Mouse (Mus musculus) neural tube, embryonic 14.5 days (tissue): Measurements from ENCODE around the gene Ralgps1. TPM values are rescaled to one million over a fixed set of nuclear protein-coding genes. Genes with fewer than 3 reads are reported as not detected.

Source experiments
- ATAC-seq: fragments of 200-750 bp; cut with Nextera tagmentation; 2 replicates; pipeline ENCODE4 v1.8.0; 2017; ENCODE audit warnings: low read depth, mild to moderate bottlenecking, moderate TSS enrichment, moderate library complexity
- H3K27ac ChIP-seq: fragments of 300-500 bp; sonication (generic); 2 replicates; pipeline ENCODE4 v1.5.1; 2014; ENCODE audit warnings: low read depth, mild to moderate bottlenecking, control low read depth, low read length, moderate library complexity, mixed read lengths
- H3K27me3 ChIP-seq: fragments of 300-500 bp; sonication (generic); 2 replicates; pipeline ENCODE4 v1.6.1; 2014; ENCODE audit warnings: low read length; ENCODE audit not compliant: control insufficient read depth, insufficient read depth
- H3K36me3 ChIP-seq: fragments of 300-500 bp; sonication (generic); 2 replicates; pipeline ENCODE4 v1.6.1; 2014; ENCODE audit warnings: low read length, mixed read lengths; ENCODE audit not compliant: control insufficient read depth, insufficient read depth
- H3K4me1 ChIP-seq: fragments of 300-500 bp; sonication (generic); 2 replicates; pipeline ENCODE4 v1.6.1; 2014; ENCODE audit warnings: low read length; ENCODE audit not compliant: control insufficient read depth, insufficient read depth
- H3K4me2 ChIP-seq: fragments of 300-500 bp; sonication (generic); 2 replicates; pipeline ENCODE4 v1.6.1; 2014; ENCODE audit warnings: mild to moderate bottlenecking, low read depth, low read length, control low read depth
- H3K4me3 ChIP-seq: fragments of 300-500 bp; sonication (generic); 2 replicates; pipeline ENCODE4 v1.5.1; 2014; ENCODE audit warnings: low read depth, low read length, control low read depth, mixed read lengths
- H3K9ac ChIP-seq: fragments of 300-500 bp; sonication (generic); replicated peaks from 2 replicates; pipeline ENCODE4 v1.6.1; 2014; ENCODE audit warnings: low read depth, mild to moderate bottlenecking, control low read depth, low read length, mixed read lengths
- H3K9me3 ChIP-seq: fragments of 300-500 bp; sonication (generic); 2 replicates; pipeline ENCODE4 v1.6.1; 2016; ENCODE audit warnings: low read length; ENCODE audit not compliant: control insufficient read depth
- WGBS: fragments of 180-500 bp; shearing (Covaris S2); extraction: QIAGEN DNeasy Blood & Tissue Kit; methylation state at CpG from one replicate; pipeline ENCODE4 v1.1.7; 2014; 5-methylcytosine and 5-hydroxymethylcytosine counted together
- polyA plus RNA-seq: library from polyadenylated mRNA; unstranded; fragments of >200 nt; fragmentation: Nextera tagmentation; extraction: Ambion mirVana; gene quantifications from 2 replicates; pipeline ENCODE4 v1.2.1, GENCODE M21; 2014

Gene Ralgps1
- polyA plus RNA-seq, 1 experiment from 2014 or later = 67.3 TPM

DNA sequence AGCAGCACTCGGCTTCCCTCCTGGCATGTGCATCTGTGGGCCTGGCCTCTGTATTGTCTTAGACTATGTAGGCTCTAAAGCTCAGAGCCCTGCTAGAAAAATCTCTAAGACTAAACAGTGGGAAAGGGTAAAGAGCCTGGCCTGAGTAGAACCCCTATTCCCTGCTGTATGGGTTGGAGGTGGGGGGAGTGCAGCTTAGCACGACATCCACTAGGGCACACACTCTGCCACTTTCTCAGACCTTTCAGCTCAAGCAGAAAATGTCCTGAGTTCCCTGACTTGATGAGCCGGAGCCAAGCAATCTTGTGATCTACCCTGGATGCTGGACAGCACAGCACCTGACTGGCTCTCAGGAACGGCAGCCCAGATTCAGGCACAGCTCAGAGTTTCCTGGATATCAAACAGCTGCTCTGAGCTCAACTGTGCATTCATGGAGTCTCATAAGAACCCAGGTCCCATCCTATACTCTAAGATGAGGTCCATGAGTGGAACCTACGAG, 215.0 kb downstream of the Ralgps1 start:
- Histone ChIP-seq H3K27ac (no peak overlapping the region), H3K4me2 (no peak overlapping the region), H3K9me3 (no peaks in the 10 kb centered on the region), H3K9ac (no peak overlapping the region), H3K27me3 (no peaks in the 10 kb centered on the region), H3K4me1 (no peaks in the 10 kb centered on the region), H3K36me3 (peaks cover 17% of the 10 kb centered on the region), H3K4me3 (no peak overlapping the region)
- ATAC-seq = no peak
- whole genome bisulfite sequencing = 80% methylated on average over 5 of the region's 5 CpGs

DNA sequence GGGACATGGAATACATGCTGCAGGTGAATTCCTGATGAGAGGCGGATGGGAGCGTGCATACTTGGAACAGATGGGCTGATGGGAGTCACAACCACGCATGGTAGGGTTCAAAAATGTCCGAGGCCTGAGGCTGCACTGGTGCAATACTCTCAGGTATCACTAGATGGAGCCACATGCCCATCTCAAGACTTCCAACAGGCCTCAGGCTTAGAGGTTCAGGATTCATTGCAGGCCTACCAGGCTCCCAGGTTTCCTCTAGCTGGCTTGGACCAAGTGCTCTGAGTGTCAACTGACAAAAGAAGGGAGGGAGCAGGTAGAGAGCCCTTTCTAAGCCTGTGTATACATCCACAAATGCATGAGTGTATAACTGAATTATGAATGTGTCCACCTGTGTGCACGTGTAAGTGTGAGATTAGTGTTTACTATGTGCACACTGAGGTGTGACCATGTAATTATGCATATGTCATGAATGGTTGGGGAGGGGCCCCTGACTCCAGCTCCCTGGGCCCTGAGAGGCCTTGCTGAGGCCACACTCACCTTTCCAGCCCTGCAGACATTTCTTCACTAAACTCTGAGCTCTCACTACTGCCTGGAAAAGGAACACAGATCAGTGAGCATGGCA, 216.4 kb downstream of the Ralgps1 start:
- Histone ChIP-seq H3K4me1 (no peaks in the 10 kb centered on the region), H3K9me3 (no peaks in the 10 kb centered on the region), H3K9ac (no peak overlapping the region), H3K4me3 (no peak overlapping the region), H3K36me3 (peaks cover 17% of the 10 kb centered on the region), H3K27me3 (no peaks in the 10 kb centered on the region), H3K27ac (no peak overlapping the region), H3K4me2 (no peak overlapping the region)
- 30% methylated on average over 5 of the region's 5 CpGs for WGBS
- ATAC-seq = peak; percentile 81

DNA sequence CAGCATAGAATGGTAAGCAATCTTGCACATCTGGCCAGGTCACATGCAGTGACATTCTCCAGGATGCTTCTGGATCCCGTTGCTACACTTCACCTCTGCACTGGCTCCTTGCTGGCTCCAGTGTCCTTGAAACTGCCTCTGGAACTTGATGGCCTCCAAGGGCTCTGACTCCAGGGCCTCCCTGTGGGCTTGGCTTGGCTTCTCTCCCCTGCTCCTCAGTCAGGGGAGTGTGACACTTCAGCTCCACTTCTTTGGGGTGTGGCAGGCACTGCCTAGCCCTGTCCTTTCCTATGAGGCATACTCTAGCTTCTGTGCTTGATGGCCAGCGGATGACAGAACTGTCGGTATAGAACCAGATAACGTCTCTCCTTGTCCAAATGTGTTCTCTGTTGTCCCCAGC, 224.3 kb downstream of the Ralgps1 start:
- Histone ChIP-seq H3K9me3 (no peaks in the 10 kb centered on the region), H3K4me2 (no peak overlapping the region), H3K27me3 (no peaks in the 10 kb centered on the region), H3K4me1 (no peaks in the 10 kb centered on the region), H3K4me3 (no peak overlapping the region), H3K9ac (no peak overlapping the region), H3K36me3 (peaks cover 9% of the 10 kb centered on the region; the same call in 1 of the 2 replicates), H3K27ac (no peak overlapping the region)
- 90% methylated on average over 4 of the region's 4 CpGs for WGBS
- no peak for ATAC-seq

DNA sequence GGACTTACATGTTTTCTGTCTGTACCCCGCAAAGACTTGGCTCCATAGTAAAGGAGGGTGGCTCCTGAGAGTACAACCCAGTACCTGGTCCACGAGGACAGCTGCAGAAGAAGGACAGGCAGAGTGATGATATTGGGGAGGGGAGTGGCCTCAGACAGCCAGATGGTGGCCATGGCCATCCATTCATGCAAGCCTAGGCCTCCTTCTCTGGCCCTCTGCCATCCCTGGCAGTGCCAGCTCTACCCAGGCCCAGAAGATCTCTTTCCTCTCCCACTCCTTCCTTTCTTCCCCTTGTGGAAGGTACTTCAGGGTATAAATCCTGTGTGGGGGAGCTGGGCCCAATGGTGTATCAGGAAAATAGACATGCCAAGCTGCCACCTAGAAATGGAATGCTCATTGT, 228.0 kb downstream of the Ralgps1 start:
- no peak overlapping the region for H3K4me2 ChIP-seq
- ATAC-seq = no peak
- no peaks in the 10 kb centered on the region for H3K4me1 ChIP-seq
- no peaks in the 10 kb centered on the region for H3K27me3 ChIP-seq
- no peak overlapping the region for H3K27ac ChIP-seq
- no peaks in the 10 kb centered on the region for H3K9me3 ChIP-seq
- no peak overlapping the region for H3K9ac ChIP-seq
- H3K36me3 ChIP-seq = peaks cover 10% of the 10 kb centered on the region; the same call in 1 of the 2 replicates
- WGBS = 81% methylated on average over 2 of the region's 2 CpGs
- H3K4me3 ChIP-seq = no peak overlapping the region

DNA sequence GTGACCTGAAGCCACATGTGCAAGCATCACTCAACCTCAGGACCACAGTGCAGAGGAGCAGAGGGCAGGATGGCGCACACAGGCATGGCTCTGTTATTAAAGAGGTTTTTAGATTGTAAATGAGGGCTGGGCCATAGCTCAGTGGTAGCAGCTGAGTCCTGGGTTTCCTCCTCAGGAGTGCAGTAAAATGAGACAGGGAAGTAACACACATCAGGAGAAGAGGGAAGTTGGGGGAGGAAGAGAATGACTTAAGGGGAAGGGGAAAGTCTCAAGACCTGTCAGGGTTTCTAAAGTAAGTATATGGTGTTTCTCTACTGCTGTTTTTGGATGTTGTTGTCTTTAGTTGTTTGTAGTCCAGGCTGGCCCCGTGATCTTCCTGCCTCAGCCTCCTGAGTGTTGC, 232.8 kb downstream of the Ralgps1 start:
- Histone ChIP-seq H3K9ac (no peak overlapping the region), H3K27ac (no peak overlapping the region), H3K9me3 (no peaks in the 10 kb centered on the region), H3K4me3 (no peak overlapping the region), H3K27me3 (no peaks in the 10 kb centered on the region), H3K4me1 (no peaks in the 10 kb centered on the region), H3K36me3 (peaks cover 13% of the 10 kb centered on the region), H3K4me2 (no peak overlapping the region)
- WGBS = 86% methylated on average over 2 of the region's 2 CpGs
- no peak for ATAC-seq

DNA sequence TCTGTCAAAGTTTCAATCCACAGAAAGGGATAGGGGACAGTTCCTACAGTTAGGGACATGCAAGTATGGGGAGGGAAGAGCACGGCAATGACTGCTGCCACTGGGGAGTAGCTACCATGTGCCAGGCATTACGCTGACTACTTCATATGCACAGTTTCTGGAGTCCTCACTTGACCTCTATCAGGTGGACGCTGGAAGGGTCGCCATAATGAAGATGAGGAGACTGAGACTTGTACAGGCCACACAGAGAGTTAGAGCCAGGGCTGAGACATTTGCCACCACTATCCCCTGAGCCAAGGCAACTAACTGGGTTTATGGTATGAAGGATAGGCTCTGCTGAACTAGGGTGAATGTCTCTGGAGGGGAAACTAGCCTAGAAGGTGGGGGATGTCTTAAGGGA, 233.6 kb downstream of the Ralgps1 start:
- ATAC-seq = no peak
- Histone ChIP-seq H3K9ac (no peak overlapping the region), H3K9me3 (no peaks in the 10 kb centered on the region), H3K4me3 (no peak overlapping the region), H3K4me2 (no peak overlapping the region), H3K4me1 (no peaks in the 10 kb centered on the region), H3K27me3 (no peaks in the 10 kb centered on the region), H3K27ac (no peak overlapping the region), H3K36me3 (peaks cover 13% of the 10 kb centered on the region)
- 93% methylated on average over 4 of the region's 4 CpGs for WGBS

DNA sequence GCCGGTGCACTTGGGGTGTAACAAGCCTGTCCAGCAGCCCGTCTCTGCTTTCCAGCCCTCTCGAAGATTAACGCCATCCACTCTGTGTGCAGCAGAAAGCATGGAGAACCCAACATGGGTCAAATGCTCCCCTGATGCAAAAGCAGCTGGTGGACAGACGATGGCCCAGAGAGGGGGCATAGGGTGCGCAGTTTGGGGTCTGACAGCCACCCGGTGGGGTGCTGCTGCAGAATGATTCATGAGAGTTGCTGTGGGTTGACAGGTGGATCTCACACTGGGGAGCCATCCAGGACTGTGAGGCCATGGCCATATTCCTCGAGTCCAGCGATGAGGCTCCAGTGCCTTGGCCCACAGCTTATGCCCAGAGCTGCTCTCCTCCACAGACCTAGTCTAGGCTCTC, 234.0 kb downstream of the Ralgps1 start:
- H3K27me3 ChIP-seq = no peaks in the 10 kb centered on the region
- H3K9ac ChIP-seq = no peak overlapping the region
- H3K4me2 ChIP-seq = no peak overlapping the region
- H3K27ac ChIP-seq = no peak overlapping the region
- 84% methylated on average over 9 of the region's 9 CpGs for WGBS
- H3K4me1 ChIP-seq = no peaks in the 10 kb centered on the region
- no peak for ATAC-seq
- H3K36me3 ChIP-seq = peaks cover 10% of the 10 kb centered on the region
- H3K9me3 ChIP-seq = no peaks in the 10 kb centered on the region
- H3K4me3 ChIP-seq = no peak overlapping the region

DNA sequence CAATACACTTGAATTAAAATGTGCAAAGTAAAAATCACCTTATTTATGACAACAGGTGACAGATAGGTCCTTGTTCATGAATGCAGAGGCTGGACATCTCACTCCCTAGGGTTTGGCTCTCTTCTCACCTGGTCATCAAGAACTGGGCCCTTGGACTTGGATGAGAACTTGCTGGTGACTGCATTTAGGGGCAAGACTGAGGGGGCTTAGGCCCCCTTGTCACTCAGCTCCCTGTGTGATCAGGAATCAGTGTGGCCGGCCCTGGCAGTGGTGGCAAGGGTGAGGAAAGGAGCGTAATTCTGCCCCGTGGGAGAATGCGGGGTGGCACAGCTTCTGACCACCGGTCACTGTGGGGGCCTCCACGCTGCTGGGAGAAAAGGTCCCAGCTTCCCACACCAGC, 234.9 kb downstream of the Ralgps1 start:
- Histone ChIP-seq H3K36me3 (peaks cover 9% of the 10 kb centered on the region), H3K4me3 (no peak overlapping the region), H3K27me3 (no peaks in the 10 kb centered on the region), H3K9ac (no peak overlapping the region), H3K9me3 (no peaks in the 10 kb centered on the region), H3K4me2 (no peak overlapping the region), H3K27ac (no peak overlapping the region), H3K4me1 (no peaks in the 10 kb centered on the region)
- 91% methylated on average over 6 of the region's 6 CpGs for WGBS
- no peak for ATAC-seq

DNA sequence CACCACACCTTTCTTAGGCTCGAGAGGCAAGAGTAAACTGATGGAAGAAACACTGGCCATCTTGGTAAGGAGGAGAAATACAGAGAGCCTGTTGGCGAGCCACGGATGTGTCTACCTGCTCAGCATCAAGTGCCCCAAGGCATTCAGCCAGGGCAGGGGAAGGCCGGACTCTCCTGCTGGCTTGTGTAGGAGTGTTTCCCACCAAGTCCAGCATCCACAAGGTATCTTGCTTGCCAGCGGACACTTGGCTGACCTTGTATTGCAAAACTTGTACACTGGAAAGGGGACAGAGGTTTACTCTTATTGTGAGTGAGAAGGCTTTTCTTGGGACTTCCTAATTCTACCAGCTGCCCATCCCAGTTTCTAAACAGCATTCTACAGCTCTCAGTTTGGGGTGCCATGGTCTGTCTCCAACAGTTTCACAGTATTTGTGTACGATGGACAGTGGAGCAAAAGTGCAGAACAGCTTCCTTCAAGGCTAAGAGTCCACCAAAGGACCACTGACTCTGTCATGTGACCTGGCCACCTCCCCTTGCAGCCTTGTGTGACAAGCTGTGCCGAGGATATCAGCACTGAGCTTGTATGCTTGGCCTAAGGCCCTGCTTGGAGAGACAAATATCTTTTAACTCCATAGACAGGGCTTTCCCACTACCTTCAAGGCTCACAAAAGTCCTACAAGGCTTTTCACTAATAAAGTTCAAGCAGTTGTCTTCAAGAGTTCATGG, 236.4 kb downstream of the Ralgps1 start:
- Histone ChIP-seq H3K9me3 (no peaks in the 10 kb centered on the region), H3K36me3 (peaks cover 7% of the 10 kb centered on the region), H3K27ac (no peak overlapping the region), H3K4me3 (no peak overlapping the region), H3K4me2 (no peak overlapping the region), H3K4me1 (peaks cover under 1% of the 10 kb centered on the region; the same call in 1 of the 2 replicates), H3K9ac (no peak overlapping the region), H3K27me3 (no peaks in the 10 kb centered on the region)
- no peak for ATAC-seq
- 81% methylated on average over 7 of the region's 7 CpGs for WGBS
